Mouse (Mus musculus) neutrophil, adult 59 days (primary cell): Measurements from ENCODE around the gene Olfr495. TPM values are rescaled to one million over a fixed set of nuclear protein-coding genes. Genes with fewer than 3 reads are reported as not detected.

Experiments used
- total RNA-seq, 2 experiments: library from RNA; stranded (reverse); gene quantifications; 1 replicate in 1 of 2; 2 replicates in 1 of 2; pipeline ENCODE4 v1.2.4; 2023

The Olfr495 gene
- not detected for total RNA-seq

DNA sequence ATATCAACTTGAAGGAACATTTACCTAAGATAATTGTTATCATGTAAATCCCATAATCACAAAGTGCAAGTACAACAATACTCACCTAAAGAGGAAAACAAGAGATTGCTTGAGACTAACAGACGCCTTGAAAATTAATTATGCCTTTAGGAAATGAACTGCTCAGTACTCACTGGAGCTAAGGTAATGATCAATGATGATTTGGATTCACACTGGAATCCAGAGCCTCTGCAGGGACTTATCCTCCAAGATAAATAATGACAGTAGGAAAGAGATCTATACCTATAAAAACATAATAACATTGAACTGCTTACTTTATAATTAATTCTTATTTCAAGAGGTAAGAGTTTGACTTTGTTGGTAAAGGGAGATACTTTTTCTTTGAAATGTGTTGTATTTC lies at the start of gene Olfr495:
Gene Olfr495 (plus strand): TSS at position 301 of the 400 bp plus-strand sequence.

DNA sequence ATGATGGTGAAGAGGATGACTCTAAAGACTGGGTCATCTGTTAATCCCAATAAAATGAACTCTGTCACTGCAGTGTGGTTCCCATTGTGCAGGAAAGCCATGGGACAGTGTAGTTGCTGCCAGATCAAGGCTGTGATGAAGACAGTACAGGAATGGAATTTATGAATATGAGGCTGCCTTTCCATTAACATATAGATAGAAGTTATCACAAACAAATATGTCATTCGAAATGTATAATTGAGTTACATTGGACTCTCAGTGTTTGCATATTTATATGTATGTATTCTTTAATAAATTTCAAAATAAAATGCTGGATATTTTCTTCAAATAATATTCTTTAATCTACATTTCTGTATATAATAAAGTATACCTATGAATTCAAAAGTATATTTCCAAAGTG lies 46.1 kb upstream of the Olfr495 start, which contains the start of gene Olfr493:
Gene Olfr493 (minus strand): TSS at position 101 of the 400 bp plus-strand sequence.

DNA sequence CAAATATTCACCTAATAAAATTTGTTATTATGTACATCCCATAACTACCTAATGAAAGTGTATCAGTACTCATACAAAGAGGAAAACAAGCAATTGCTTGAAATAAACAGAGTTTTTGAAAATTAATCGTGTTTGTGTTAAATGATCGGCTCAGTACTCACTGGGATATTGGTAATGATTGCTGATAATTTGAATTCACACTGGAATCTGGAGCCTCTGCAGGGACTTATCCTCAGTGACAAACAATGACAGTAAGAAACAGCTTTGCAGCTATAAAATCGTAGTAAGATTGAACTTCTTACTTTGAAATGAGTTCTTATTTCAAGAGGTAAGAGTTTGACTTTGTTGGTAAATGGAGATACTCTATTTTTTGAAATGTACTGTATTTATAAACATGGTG lies 27.9 kb upstream of the Olfr495 start, which contains the start of gene Olfr494:
Gene Olfr494 (plus strand): TSS at position 301 of the 400 bp plus-strand sequence.

DNA sequence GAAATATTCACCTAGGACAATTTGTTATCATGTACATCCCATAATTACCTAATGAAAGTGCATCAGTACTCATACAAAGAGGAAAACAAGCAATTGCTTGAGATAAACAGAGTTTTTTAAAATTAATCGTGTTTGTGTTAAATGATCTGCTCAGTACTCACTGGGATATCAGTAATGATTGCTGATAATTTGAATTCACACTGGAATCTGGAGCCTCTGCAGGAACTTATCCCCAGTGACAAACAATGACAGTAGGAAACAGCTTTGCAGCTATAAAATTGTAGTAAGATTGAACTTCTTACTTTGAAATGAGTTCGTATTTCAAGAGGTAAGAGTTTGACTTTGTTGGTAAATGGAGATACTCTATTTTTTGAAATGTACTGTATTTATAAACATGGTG lies 27.2 kb downstream of the Olfr495 start, which contains the start of gene Olfr497:
Gene Olfr497 (plus strand): TSS at position 301 of the 400 bp plus-strand sequence.

Other genes with a start within 250 kb of the Olfr495 start
- gene Olfr485, start 233.3 kb upstream of the Olfr495 start, total RNA-seq = not detected
- gene Olfr486, start 220.4 kb upstream of the Olfr495 start, total RNA-seq = not detected
- not detected for gene Olfr487, start 178.5 kb upstream of the Olfr495 start, total RNA-seq
- not detected for gene Olfr488, start 134.8 kb upstream of the Olfr495 start, total RNA-seq
- not detected for gene Olfr490, start 104.2 kb upstream of the Olfr495 start, total RNA-seq
- gene Olfr491, start 79.7 kb upstream of the Olfr495 start, total RNA-seq = not detected
- not detected for gene Olfr492, start 69.5 kb upstream of the Olfr495 start, total RNA-seq
- gene Olfr493, start 46.2 kb upstream of the Olfr495 start, total RNA-seq = not detected
- gene Olfr494, start 27.8 kb upstream of the Olfr495 start, total RNA-seq = not detected
- gene Olfr497, start 27.3 kb downstream of the Olfr495 start, total RNA-seq = not detected
- not detected for gene Olfr498, start 72.2 kb downstream of the Olfr495 start, total RNA-seq
- gene Olfr502, start 131.9 kb downstream of the Olfr495 start, total RNA-seq = not detected
- gene Olfr503, start 151.4 kb downstream of the Olfr495 start, total RNA-seq = not detected
- gene Olfr504, start 172.6 kb downstream of the Olfr495 start, total RNA-seq = not detected
- not detected for gene Olfr506, start 217.6 kb downstream of the Olfr495 start, total RNA-seq
- not detected for gene Olfr507, start 228.6 kb downstream of the Olfr495 start, total RNA-seq
- gene Olfr508, start 236.8 kb downstream of the Olfr495 start, total RNA-seq = not detected